Mouse (Mus musculus) limb, embryonic 11.5 days (tissue): ENCODE measurements around the gene Slfn2. TPM values are rescaled to one million over a fixed set of nuclear protein-coding genes. Genes with fewer than 3 reads are reported as not detected.

ENCODE experiments used
- ATAC-seq: fragments of 200-750 bp; cut with Nextera tagmentation; 2 replicates; pipeline ENCODE4 v1.8.0; 2017; ENCODE audit warnings: low read depth; ENCODE audit not compliant: insufficient number of reproducible peaks, low FRiP score, low TSS enrichment
- DNase-seq: peaks from one replicate; pipeline ENCODE4 v3.0.0-alpha.2; 2015; ENCODE audit warnings: low spot score
- H3K27ac ChIP-seq: fragments of 300-500 bp; sonication (generic); replicated peaks from 2 replicates; pipeline ENCODE4 v1.5.1; 2014; ENCODE audit warnings: low read depth, mild to moderate bottlenecking, low read length
- H3K27me3 ChIP-seq: fragments of 300-500 bp; sonication (generic); 2 replicates; pipeline ENCODE4 v1.6.1; 2014; ENCODE audit warnings: mild to moderate bottlenecking, low read length, mixed read lengths; ENCODE audit not compliant: control insufficient read depth, insufficient read depth
- H3K36me3 ChIP-seq: fragments of 300-500 bp; sonication (generic); 2 replicates; pipeline ENCODE4 v1.6.1; 2014; ENCODE audit warnings: mild to moderate bottlenecking, low read length, moderate library complexity, mixed read lengths; ENCODE audit not compliant: control insufficient read depth, insufficient read depth
- H3K4me1 ChIP-seq: fragments of 300-500 bp; sonication (generic); 2 replicates; pipeline ENCODE4 v1.6.1; 2014; ENCODE audit warnings: low read length, mixed read lengths; ENCODE audit not compliant: control insufficient read depth, insufficient read depth
- H3K4me2 ChIP-seq: fragments of 300-500 bp; sonication (generic); 2 replicates; pipeline ENCODE4 v1.6.1; 2014; ENCODE audit warnings: low read depth, mild to moderate bottlenecking, moderate library complexity; ENCODE audit not compliant: severe bottlenecking
- H3K4me3 ChIP-seq: fragments of 300-500 bp; sonication (generic); 2 replicates; pipeline ENCODE4 v1.5.1; 2014; ENCODE audit warnings: low read depth, low read length
- H3K9ac ChIP-seq: fragments of 300-500 bp; sonication (generic); 2 replicates; pipeline ENCODE4 v1.6.1; 2014; ENCODE audit warnings: mild to moderate bottlenecking, low read length
- H3K9me3 ChIP-seq: fragments of 300-500 bp; sonication (generic); 2 replicates; pipeline ENCODE4 v1.6.1; 2016; ENCODE audit warnings: low read length; ENCODE audit not compliant: control insufficient read depth
- WGBS: fragments of 180-500 bp; shearing (Covaris S2); extraction: QIAGEN DNeasy Blood & Tissue Kit; methylation state at CpG from one replicate; pipeline ENCODE4 v1.1.7; 2014; 5-methylcytosine and 5-hydroxymethylcytosine counted together
- polyA plus RNA-seq: library from polyadenylated mRNA; unstranded; fragments of >200 nt; fragmentation: Nextera tagmentation; extraction: Ambion mirVana; gene quantifications from 2 replicates; pipeline ENCODE4 v1.2.1, GENCODE M21; 2014

The Slfn2 gene
- polyA plus RNA-seq, 1 experiment from 2014 or later: 1.1 TPM

- 23% methylated on average over 6 of the region's 6 CpGs for WGBS
- Histone ChIP-seq H3K9me3 (no peaks in the 10 kb centered on the region), H3K4me2 (no peak overlapping the region), H3K36me3 (no peaks in the 10 kb centered on the region), H3K27ac (no peak overlapping the region), H3K9ac (no peak overlapping the region), H3K4me1 (no peaks in the 10 kb centered on the region), H3K27me3 (no peaks in the 10 kb centered on the region), H3K4me3 (no peak overlapping the region)
- DNase-seq: no peak
- ATAC-seq: no peak
Measured at GRCm38 (mm10) chr11:83065441-83066344, 781 bp downstream of the Slfn2 start.

- Histone ChIP-seq H3K4me2 (no peak overlapping the region), H3K4me1 (no peaks in the 10 kb centered on the region), H3K27me3 (no peaks in the 10 kb centered on the region), H3K4me3 (no peak overlapping the region), H3K36me3 (no peaks in the 10 kb centered on the region), H3K9ac (no peak overlapping the region), H3K9me3 (no peaks in the 10 kb centered on the region), H3K27ac (no peak overlapping the region)
- DNase-seq (no peak), ATAC-seq (no peak)
- 58% methylated on average over 11 of the region's 11 CpGs for WGBS
Measured at GRCm38 (mm10) chr11:83066640-83067531, 2.0 kb downstream of the Slfn2 start.

- Histone ChIP-seq H3K4me1 (no peaks in the 10 kb centered on the region), H3K36me3 (no peaks in the 10 kb centered on the region), H3K4me2 (no peak overlapping the region), H3K4me3 (no peak overlapping the region), H3K9ac (no peak overlapping the region), H3K27me3 (no peaks in the 10 kb centered on the region), H3K9me3 (no peaks in the 10 kb centered on the region), H3K27ac (no peak overlapping the region)
- DNase-seq: no peak
- WGBS: 75% methylated on average over 4 of the region's 4 CpGs
- no peak for ATAC-seq
Measured at GRCm38 (mm10) chr11:83067982-83068694, 3.2 kb downstream of the Slfn2 start.

GRCm38 (mm10) chr11:83070321-83070970, 5.5 kb downstream of the Slfn2 start:
- DNase-seq (no peak), ATAC-seq (no peak)
- Histone ChIP-seq H3K27me3 (no peaks in the 10 kb centered on the region), H3K4me1 (no peaks in the 10 kb centered on the region), H3K9me3 (no peaks in the 10 kb centered on the region), H3K9ac (no peak overlapping the region), H3K36me3 (no peaks in the 10 kb centered on the region), H3K4me2 (no peak overlapping the region), H3K4me3 (no peak overlapping the region), H3K27ac (no peak overlapping the region)
- WGBS: 88% methylated on average over 15 of the region's 15 CpGs

GRCm38 (mm10) chr11:83077714-83078422, 13.0 kb downstream of the Slfn2 start:
- Histone ChIP-seq H3K27me3 (no peaks in the 10 kb centered on the region), H3K27ac (no peak overlapping the region), H3K4me3 (no peak overlapping the region), H3K36me3 (no peaks in the 10 kb centered on the region), H3K9me3 (no peaks in the 10 kb centered on the region), H3K4me2 (no peak overlapping the region), H3K9ac (no peak overlapping the region), H3K4me1 (no peaks in the 10 kb centered on the region)
- ATAC-seq (no peak), DNase-seq (no peak)
- 73% methylated on average over 3 of the region's 3 CpGs for whole genome bisulfite sequencing

GRCm38 (mm10) chr11:83078423-83079140, 13.7 kb downstream of the Slfn2 start:
- ATAC-seq (no peak), DNase-seq (no peak)
- 92% methylated on average over 5 of the region's 5 CpGs for WGBS
- Histone ChIP-seq H3K9me3 (no peaks in the 10 kb centered on the region), H3K27me3 (no peaks in the 10 kb centered on the region), H3K4me2 (no peak overlapping the region), H3K36me3 (no peaks in the 10 kb centered on the region), H3K9ac (no peak overlapping the region), H3K4me1 (no peaks in the 10 kb centered on the region), H3K4me3 (no peak overlapping the region), H3K27ac (no peak overlapping the region)

GRCm38 (mm10) chr11:83079487-83080199, 14.7 kb downstream of the Slfn2 start:
- H3K27me3 ChIP-seq: no peaks in the 10 kb centered on the region
- H3K36me3 ChIP-seq: no peaks in the 10 kb centered on the region
- no peaks in the 10 kb centered on the region for H3K9me3 ChIP-seq
- no peaks in the 10 kb centered on the region for H3K4me1 ChIP-seq
- WGBS: 81% methylated on average over 9 of the region's 9 CpGs
- H3K4me2 ChIP-seq: no peak overlapping the region
- H3K9ac ChIP-seq: no peak overlapping the region
- H3K27ac ChIP-seq: no peak overlapping the region
- H3K4me3 ChIP-seq: no peak overlapping the region
- ATAC-seq (no peak), DNase-seq (no peak)
